Mouse (Mus musculus): ENCODE measurements at regions not wholly inside any gene's neighbourhood (a gene's known extent, or its start where the extent isn't known, plus 50 kb on each side); places are given as distances from the start of the nearest gene placed in this dataset.

GRCm38 (mm10) chr4:55928670-55929069, 396.4 kb upstream of the Klf4 start:
- no peak for DNase-seq

- DNase-seq: no peak
Measured at GRCm38 (mm10) chr4:55928196-55928595, 395.9 kb upstream of the Klf4 start.

DNA sequence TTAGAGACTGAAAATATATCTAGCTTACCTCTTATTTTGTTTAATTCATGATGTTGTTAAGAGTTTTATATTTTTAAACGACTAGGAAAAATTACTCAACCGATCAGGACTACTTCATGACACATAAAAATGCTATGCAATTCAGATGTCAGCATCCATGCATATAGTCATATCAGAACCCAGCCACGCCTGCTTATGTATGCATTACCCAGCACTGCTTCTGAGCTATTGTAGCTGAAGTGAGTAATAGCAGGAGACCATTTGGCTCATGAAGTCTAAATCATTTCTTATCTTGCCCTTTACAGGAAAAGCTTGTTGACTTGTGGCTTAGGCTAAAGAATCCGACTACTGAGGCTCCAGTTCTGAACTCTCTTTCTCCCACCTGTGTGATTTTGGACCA, 395.1 kb upstream of the Klf4 start:
- DNase-seq: no peak

- no peak for DNase-seq
Measured at GRCm38 (mm10) chr4:55924974-55925373, 392.7 kb upstream of the Klf4 start.

DNA sequence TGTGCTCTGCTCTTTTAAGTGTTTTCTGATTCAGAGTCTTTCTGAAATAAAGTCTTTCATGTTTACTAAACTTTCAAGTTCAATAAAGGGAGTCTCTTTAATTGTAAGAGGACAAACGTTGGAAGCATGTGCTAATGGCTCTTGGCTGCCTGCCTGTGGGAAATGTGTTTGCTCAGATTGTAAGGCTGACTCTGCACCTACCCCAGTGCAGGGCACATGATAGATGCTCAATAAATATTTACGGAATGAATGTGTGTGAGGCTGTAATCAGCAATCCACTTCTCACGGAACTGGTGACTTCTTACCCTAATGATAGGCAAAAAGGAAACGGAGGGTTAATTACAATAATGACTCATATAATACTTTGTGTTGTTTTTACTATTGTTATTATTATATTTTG, 389.0 kb upstream of the Klf4 start:
- no peak for DNase-seq

DNA sequence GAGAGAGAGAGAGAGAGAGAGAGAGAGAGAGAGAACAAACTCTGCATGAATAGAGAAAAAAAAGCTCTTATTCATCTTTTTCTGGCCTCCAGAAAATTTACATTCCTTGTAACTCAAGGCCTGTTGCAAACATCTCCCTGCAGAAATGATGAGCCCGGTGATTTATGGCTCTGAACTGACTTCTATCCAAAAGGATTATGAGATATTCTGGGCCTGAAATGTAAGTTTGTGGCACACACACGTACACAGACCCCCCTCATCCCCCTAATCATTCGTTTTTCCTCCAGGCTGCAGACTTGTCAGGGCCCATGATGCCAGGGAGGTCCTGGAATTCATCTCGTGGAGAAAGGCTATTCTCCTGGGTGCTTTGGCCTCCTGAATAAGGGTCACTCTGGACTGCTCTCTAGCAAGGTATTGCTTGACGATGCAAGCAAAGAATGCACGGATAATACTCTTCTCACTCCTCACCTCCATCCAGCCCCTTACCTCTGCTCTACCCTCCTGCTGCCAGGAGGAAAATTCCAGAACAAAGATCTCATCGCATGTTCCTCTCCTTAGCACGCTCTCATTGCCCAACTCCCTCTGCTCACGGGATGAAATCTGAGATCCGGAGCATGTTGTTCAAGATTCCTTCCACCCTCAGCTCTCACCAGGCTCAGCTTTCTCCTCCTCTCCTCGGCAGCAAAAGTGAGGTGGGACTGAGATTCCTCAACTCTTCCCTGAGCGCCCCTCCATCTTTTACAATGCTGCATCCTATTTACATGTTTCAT, 362.0 kb upstream of the Klf4 start:
- DNase-seq: peak; percentile 43

DNA sequence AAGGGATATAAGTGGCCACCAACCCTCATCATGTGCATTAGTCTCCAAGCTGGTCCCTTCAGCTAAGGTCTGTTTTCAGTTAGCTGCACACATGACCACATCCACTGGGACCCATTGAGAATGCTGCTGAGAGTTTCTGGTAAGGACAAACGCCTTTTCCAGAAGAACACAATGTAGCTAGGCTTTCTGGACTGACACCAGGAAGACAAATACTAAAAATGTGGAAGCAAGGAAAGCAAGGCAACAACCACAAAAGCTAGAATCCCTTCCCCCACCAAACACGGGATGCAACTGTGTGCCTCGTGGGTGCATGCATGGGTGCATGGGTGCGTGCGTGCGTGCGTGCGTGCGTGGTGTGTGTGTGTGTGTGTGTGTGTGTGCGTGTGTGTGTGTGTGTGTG, 359.4 kb upstream of the Klf4 start:
- no peak for DNase-seq

GRCm38 (mm10) chr4:55887581-55887980, 355.3 kb upstream of the Klf4 start:
- no peak for DNase-seq

- no peak for DNase-seq
Measured at GRCm38 (mm10) chr4:55882541-55882940, 350.3 kb upstream of the Klf4 start.

DNA sequence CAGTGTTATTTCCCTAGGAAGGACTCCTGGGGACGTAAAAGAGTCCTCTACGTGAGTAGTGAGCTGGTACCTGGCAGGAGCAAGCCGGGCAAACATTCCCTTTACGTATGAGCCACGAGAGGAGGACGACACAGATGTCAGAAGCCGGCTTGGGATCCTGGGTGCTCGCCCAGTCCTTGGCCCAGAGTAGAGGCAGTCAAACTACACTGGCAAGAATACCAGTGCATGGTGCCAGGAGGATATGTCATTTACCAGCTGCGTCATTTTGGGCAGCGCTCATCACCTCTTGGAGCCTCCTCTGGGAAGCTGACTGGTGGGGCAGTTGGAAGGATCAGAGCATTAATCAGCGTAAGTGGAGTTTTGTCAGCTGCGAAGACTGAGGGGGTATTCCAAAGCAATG, 343.0 kb upstream of the Klf4 start:
- peak; percentile 54 for DNase-seq

DNA sequence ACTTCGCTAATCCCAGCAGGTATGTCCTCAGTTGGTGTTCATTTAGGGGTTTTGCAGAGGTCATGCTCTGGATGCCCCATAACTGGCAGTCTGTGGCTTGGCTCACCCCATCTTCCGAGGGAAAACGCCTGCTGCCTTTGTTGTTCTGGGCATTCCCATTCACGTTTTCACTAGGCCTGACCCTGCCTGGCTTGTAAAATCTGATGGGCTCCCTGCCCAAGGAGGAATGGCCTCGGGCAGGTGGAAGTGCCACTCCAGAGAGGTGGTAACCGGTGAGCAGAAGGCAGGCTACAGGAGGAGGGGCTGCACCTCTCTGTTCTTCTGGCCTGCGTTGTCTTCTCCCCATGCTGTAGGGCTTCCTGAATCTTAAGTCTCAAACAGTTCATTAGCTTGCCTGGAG, 342.6 kb upstream of the Klf4 start:
- DNase-seq: no peak

- no peak for DNase-seq
Measured at GRCm38 (mm10) chr4:55874276-55874675, 342.0 kb upstream of the Klf4 start.

DNA sequence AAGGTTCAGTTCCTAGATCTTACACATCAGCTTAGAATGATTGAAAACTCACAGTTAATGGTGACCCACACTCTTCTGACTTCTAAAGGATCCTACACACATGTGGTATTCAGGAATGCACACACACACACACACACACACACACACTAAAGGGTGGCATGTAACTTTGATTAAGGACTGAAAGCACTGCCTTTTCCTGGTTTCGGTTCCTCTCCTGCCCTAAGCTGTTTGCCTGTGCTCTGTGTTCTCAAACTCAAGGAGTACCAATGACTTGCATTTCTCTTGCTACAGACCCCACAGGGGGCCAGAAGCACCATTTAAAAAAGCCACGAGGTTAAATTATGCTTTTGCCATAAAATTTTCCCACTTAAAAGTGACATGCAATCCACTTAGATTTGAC, 327.8 kb upstream of the Klf4 start:
- no peak for DNase-seq

GRCm38 (mm10) chr4:55859211-55859761, 327.0 kb upstream of the Klf4 start:
- DNase-seq: no peak

- no peak for DNase-seq
Measured at GRCm38 (mm10) chr4:55851430-55851829, 319.2 kb upstream of the Klf4 start.

DNA sequence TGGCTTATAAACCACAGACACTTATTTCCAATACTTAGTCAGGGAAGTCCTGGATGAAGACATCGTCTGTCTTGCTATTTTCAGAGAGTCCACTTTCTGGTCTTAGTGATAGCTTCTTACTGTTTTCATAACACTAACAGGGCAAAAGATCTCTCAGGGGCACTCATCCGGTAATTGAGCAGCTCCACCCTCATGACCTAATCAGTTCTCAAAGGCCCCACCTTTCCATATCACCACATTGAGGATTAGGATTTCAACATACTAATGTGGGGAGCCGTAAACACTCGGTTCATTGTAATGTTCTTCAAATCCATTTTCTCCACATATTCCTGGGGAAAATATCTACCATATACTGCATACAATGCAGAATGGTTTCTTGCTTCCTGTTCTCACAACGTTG, 318.8 kb upstream of the Klf4 start:
- no peak for DNase-seq

DNA sequence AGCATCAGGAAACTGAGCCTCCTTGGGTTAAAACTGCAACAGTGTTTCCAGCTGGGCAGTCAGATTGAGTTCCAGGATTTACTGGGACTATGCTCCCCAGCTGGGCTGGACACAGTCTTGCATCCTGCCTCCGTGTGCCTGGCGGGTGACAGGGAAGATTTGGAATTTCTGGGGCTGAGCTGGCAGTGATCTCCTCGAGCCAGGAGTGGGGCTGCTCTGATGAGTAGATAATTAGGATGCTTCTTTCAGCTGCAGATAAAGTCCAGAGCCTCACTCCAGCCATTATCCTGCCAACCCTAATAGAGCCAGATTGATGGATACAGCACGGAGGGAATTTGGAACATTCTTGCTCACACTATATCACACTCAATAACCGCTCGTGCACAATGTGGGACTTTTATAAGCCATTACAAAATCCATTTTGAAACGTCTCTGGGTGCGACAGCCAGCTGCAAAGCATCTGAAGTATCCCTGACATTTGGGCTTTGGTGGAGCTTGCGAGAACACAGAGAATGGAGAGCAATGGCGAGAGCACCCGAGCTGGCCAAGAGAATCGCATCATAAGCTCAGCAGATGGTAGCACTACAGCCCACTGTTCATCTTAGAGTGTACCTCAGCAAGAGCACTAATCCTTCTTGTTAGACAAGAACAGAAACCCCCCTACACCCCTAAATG, 311.6 kb upstream of the Klf4 start:
- no peak for DNase-seq

DNA sequence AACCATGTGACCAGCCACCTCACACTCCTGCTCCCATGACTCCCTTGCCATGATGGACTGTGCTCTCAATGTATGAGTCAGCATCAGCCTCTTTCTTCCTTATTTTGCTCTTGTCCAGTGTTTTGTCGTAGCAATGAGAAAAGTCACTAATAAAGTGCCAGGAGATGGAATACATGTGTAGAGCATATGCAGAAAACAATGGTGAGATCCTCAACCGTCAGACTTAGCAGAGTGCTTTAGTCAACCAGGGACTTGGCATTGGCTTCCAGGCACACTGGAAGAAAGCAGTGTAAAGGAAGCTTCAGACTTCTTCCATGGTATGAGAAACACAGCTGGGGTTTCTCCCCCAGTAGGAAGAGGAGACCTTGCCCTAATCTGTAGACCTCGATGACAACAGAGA, 306.3 kb upstream of the Klf4 start:
- DNase-seq: no peak

DNA sequence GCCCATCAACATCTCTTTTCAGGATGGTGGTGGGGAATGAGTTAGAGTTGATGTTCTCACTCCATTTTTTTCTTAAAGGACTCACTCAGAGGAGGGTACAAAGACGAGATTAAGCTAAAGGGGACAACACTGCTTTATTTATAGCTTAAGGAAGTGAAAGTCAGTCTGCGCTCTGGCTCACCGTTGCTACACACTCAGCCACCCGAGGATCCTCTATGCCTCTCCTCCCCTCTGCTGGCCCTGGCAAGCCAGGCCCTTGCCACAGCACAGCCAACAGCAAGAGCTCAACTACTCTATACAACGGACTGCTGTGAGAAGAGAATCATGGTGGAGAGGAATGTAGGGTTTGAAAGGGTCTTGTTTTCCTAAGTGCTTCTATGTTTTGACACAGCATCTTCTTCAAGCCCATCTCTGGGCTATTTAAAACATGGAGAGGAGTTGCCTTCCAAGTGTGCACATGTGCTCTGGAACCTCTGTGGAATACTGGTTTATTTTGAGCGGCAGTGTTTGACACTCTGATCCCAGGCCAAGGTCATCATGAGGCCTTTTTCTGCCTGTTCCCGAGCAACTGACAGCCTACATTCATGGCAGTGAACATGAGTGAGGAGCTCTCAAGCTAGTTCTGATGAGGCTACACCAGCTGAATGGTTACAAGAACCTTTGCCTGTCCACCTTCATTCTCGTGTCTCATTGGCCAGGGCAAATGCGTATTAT, 291.9 kb upstream of the Klf4 start:
- DNase-seq: peak; percentile 11

- no peak for DNase-seq
Measured at GRCm38 (mm10) chr4:55823583-55823982, 291.3 kb upstream of the Klf4 start.

DNA sequence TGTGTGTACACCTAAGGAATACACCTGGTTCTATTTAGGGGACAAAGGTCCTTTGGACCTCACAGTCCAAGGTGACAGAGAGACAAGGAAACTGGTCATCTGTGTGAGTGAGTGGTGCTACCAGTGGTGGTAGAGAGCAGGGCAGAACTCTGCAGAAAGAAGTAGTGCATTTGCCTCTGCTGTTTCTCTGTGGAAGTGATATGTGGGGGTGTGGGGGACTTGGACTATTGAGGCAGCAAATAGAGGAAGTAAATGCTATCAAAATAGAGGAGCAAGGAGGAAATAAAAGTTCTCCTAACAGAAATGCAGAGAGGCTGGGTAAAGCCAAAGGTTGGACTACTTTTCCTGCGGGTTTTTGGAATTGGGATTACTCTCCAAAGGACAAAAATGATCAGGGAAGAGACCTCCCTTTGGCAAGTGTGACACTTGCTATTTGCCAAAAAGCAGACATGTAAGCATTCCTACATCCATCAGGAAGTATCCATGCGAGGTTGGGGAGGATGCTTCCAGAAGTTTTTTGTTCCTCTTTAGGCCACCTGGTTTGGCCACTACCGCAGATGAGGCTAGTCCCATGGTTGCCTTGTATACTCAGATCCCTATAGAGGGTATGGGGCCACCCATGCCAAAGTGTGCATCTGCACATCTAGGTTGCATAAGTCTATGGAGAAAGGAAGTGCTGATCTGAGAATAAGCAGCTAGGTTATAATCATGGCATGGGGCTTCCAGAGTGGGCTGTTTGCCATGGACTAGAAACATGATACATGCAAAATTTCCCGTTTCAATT, 285.0 kb upstream of the Klf4 start:
- no peak for DNase-seq

DNA sequence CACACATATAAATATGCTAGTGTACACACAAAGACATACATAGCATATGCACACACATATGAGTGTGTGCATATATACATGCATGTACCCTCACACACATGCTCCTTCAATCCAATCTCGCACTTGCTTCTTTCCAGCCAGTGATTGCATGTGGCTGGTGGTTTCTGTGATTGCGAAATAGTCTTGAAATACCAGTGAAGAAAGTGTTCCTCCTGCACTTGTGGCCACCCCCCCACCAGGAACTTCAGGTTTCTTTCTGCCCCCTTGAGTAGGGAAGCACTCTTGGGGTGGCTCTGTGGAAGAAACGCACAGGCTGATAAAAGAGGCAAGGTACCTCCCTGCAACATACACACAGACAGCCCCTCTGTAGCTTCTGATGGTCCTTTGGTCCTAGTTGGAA, 283.6 kb upstream of the Klf4 start:
- no peak for DNase-seq

All from adrenal gland, postnatal 14 days (tissue).